Mouse (Mus musculus): ENCODE measurements at regions not wholly inside any gene's neighbourhood (a gene's known extent, or its start where the extent isn't known, plus 50 kb on each side); places are given as distances from the start of the nearest gene placed in this dataset.

DNA sequence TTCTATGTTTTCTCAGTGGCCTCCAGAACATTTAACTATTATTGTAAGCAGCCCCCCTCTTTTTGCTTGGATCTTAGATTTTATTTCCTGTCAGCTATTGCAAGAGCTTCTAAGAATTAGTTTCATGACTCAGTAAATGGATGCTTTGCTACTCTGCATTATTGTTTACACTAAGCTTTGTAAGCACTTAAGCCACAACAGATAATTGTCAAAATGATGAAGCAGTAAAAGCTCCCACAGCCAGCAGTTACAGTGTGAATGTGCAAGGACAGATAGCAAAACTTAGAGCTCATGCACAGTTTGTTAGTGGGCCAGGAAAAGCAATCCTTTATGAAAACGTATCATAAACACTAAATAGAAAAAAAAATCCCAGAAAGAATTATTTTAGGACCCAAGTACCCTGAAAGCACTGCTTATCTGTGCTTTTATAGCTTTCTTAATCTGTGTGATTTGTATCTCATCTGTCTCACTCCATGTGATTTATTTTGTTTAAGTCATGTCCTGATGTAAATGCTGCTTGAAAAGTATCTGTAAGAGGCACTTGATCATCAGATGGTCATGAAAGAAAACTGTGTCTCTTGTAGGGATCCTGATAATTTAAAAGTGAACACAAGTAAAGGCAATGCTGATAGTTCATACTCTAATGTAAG, 584.2 kb upstream of the Nr2f1 start:
- H3K4me1 ChIP-seq (replicated peaks; ENCODE audit: control insufficient read depth, insufficient read depth, low read length): peaks cover 3% of the 10 kb centered on the region; the same call in 1 of the 2 replicates
- H3K36me3 ChIP-seq (ENCODE audit: control insufficient read depth, insufficient read depth, low read length): no peaks in the 10 kb centered on the region
- H3K27me3 ChIP-seq (replicated peaks; ENCODE audit: control insufficient read depth, insufficient read depth, low read length): no peaks in the 10 kb centered on the region
- H3K4me3 ChIP-seq (ENCODE audit: low read depth, low read length): no peak overlapping the region
- H3K9me3 ChIP-seq (ENCODE audit: control insufficient read depth, low read length): no peaks in the 10 kb centered on the region
- H3K27ac ChIP-seq (ENCODE audit: low read depth): no peak overlapping the region
- no peak overlapping the region for H3K9ac ChIP-seq (ENCODE audit: low read length)
- no peak for ATAC-seq (replicated peaks; ENCODE audit: low FRiP score, low TSS enrichment, low read depth)
- no peak overlapping the region for H3K4me2 ChIP-seq (ENCODE audit: low read length)
- WGBS: 9% methylated on average over 1 of the region's 1 CpGs
- DNase-seq (ENCODE audit: low spot score): no peak
